In genomic region chr4:151352249-151352648, GRCm38 (mm10) we compare ENCODE assay signal across 17 mouse cellular contexts.
DNase-seq lines count a peak whose midpoint lies in the region; TF ChIP-seq lines count a peak whose summit lies in the region.
"Had no signal": no experiment of that assay in that cellular context is flagged by ENCODE, and none has a peak within 500 bp of the region (broad histone marks: within the 10 kb centered on the region; RNA-seq: fewer than 3 reads in every experiment).

No protein-coding gene starts in this region.

- peaks cover 7% of the 10 kb centered on the region for H3K4me1 ChIP-seq in testis, adult 2 months (ENCODE audit: control insufficient read depth, insufficient read depth, low read length)
- H3K4me1 ChIP-seq: liver, embryonic 15.5 days had no signal

- intact Hi-C loops in left cerebral cortex, postnatal 14 days (cut with DNase I), result no loop called here
- intact Hi-C loops in left cerebral cortex, postnatal 36 days (cut with DNase I), result no loop called here

- peak overlapping the region; percentile 54 for H3K4me3 ChIP-seq in testis, adult 2 months (ENCODE audit: control insufficient read depth, low read depth, low read length)
- H3K4me3 ChIP-seq: embryonic facial prominence, embryonic 12.5 days; liver, embryonic 15.5 days had no signal

- no peak for TF ChIP-seq POLR2A in testis, adult 2 months (IDR thresholded peaks at IDR 0.05; ENCODE audit: control insufficient read depth, low read depth, low read length)

- no peak for TF ChIP-seq CTCF in testis, adult 2 months (IDR thresholded peaks at IDR 0.05; ENCODE audit: control insufficient read depth, insufficient read depth, insufficient replicate concordance, low read depth, low read length)

- H3K36me3 ChIP-seq in testis, adult 2 months (ENCODE audit: control insufficient read depth, insufficient read depth, low read length), result no peaks in the 10 kb centered on the region
- H3K36me3 ChIP-seq: embryonic facial prominence, embryonic 12.5 days; G1E; liver, embryonic 15.5 days had no signal

- H3K27me3 ChIP-seq in testis, adult 2 months (ENCODE audit: control insufficient read depth, insufficient read depth, low read length), result no peaks in the 10 kb centered on the region
- H3K27me3 ChIP-seq: embryonic facial prominence, embryonic 12.5 days; liver, embryonic 15.5 days had no signal

- DNase-seq in left cerebral cortex, postnatal 14 days (ENCODE audit: low spot score in 2 of 2), result peak; percentile 26 to 56
- no peak for DNase-seq in left cerebral cortex, postnatal 36 days (ENCODE audit: low spot score in 2 of 2)
- DNase-seq in testis, postnatal 14 days (ENCODE audit: low spot score), result no peak
- peak; percentile 35 for DNase-seq in layer of hippocampus, adult 9-10 months (ENCODE audit: low spot score)
- DNase-seq in adrenal gland, adult 18-20 months (ENCODE audit: low spot score in 2 of 2), result no peak
- DNase-seq in embryo, embryonic 10 days (ENCODE audit: low spot score), result no peak
- DNase-seq: cerebellum, adult 11-12 months; gastrocnemius, postnatal 25 days; kidney, adult 11 months; kidney, postnatal 10 days; lung, postnatal 36 days; thymus, postnatal 14 days had no signal

- no peak overlapping the region for H3K27ac ChIP-seq in testis, adult 2 months (ENCODE audit: control insufficient read depth, insufficient read depth, low read depth, low read length)
- H3K27ac ChIP-seq: embryonic facial prominence, embryonic 12.5 days; hindbrain, embryonic 14.5 days; liver, embryonic 15.5 days had no signal

Comparison
In these comparisons a context has a peak if more than half of its experiments do, and no peak if none do; other contexts are left out.
1. DNase-seq: peak in left cerebral cortex, postnatal 14 days (2 of 2) and layer of hippocampus, adult 9-10 months (single experiment); none in left cerebral cortex, postnatal 36 days (0 of 2), testis, postnatal 14 days (single experiment), adrenal gland, adult 18-20 months (0 of 2) and embryo, embryonic 10 days (single experiment).